Mouse (Mus musculus) layer of hippocampus, adult 18-20 months (tissue): ENCODE data around the gene Cnot2. TPM values are rescaled to one million over a fixed set of nuclear protein-coding genes. Genes with fewer than 3 reads are reported as not detected.
A peak's percentile ranks its signal among the peaks of the same experiment; 100 is the strongest.

ENCODE experiments used
- DNase-seq, 2 experiments: peaks; one replicate each; pipeline ENCODE4 v3.0.0; 2022; ENCODE audit warnings: low spot score in 2 of 2
- total RNA-seq, 2 experiments: library from RNA; stranded (reverse); gene quantifications; 2 replicates each; pipeline ENCODE4 v1.2.3; 2021

Gene Cnot2
- total RNA-seq, 2 experiments from 2014 or later, result 83.7 to 85.4 TPM

- no peak for DNase-seq
Measured at GRCm38 (mm10) chr10:116481917-116482316, 99.4 kb downstream of the Cnot2 start.

- DNase-seq, result no peak
Measured at GRCm38 (mm10) chr10:116480988-116481387, 100.3 kb downstream of the Cnot2 start.

- no peak for DNase-seq
Measured at GRCm38 (mm10) chr10:116476559-116476958, 104.8 kb downstream of the Cnot2 start.

- DNase-seq, result no peak
Measured at GRCm38 (mm10) chr10:116475725-116476124, 105.6 kb downstream of the Cnot2 start.

GRCm38 (mm10) chr10:116473759-116474549 lies 107.4 kb downstream of the Cnot2 start, which contains the start of gene Kcnmb4:
TSS of gene Kcnmb4 (minus strand) at chr10:116473878.
- DNase-seq, result peak; percentile 43 to 62

- peak; percentile 42 to 60 for DNase-seq
Measured at GRCm38 (mm10) chr10:116473071-116473758, 108.1 kb downstream of the Cnot2 start.

GRCm38 (mm10) chr10:116472579-116472978 lies 108.7 kb downstream of the Cnot2 start:
- DNase-seq, result no peak

GRCm38 (mm10) chr10:116470306-116470925 lies 110.9 kb downstream of the Cnot2 start:
- DNase-seq, result no peak

- DNase-seq, result no peak
Measured at GRCm38 (mm10) chr10:116468094-116468493, 113.2 kb downstream of the Cnot2 start.

- DNase-seq, result no peak
Measured at GRCm38 (mm10) chr10:116463753-116464345, 117.5 kb downstream of the Cnot2 start.

GRCm38 (mm10) chr10:116461443-116461842 lies 119.9 kb downstream of the Cnot2 start:
- no peak for DNase-seq

- peak; percentile 41 to 43 for DNase-seq
Measured at GRCm38 (mm10) chr10:116458786-116459185, 122.5 kb downstream of the Cnot2 start.

- DNase-seq, result no peak
Measured at GRCm38 (mm10) chr10:116452771-116453170, 128.5 kb downstream of the Cnot2 start.

GRCm38 (mm10) chr10:116450621-116451020 lies 130.7 kb downstream of the Cnot2 start:
- no peak for DNase-seq

GRCm38 (mm10) chr10:116448166-116448565 lies 133.1 kb downstream of the Cnot2 start:
- DNase-seq, result no peak

- no peak for DNase-seq
Measured at GRCm38 (mm10) chr10:116447176-116447575, 134.1 kb downstream of the Cnot2 start.

- DNase-seq, result no peak
Measured at GRCm38 (mm10) chr10:116446040-116446439, 135.3 kb downstream of the Cnot2 start.

- no peak for DNase-seq
Measured at GRCm38 (mm10) chr10:116444826-116445225, 136.5 kb downstream of the Cnot2 start.

- DNase-seq, result no peak
Measured at GRCm38 (mm10) chr10:116444371-116444770, 136.9 kb downstream of the Cnot2 start.

- DNase-seq, result no peak
Measured at GRCm38 (mm10) chr10:116440946-116441345, 140.4 kb downstream of the Cnot2 start.

GRCm38 (mm10) chr10:116440088-116440487 lies 141.2 kb downstream of the Cnot2 start:
- DNase-seq, result no peak
